In the genomic region with DNA sequence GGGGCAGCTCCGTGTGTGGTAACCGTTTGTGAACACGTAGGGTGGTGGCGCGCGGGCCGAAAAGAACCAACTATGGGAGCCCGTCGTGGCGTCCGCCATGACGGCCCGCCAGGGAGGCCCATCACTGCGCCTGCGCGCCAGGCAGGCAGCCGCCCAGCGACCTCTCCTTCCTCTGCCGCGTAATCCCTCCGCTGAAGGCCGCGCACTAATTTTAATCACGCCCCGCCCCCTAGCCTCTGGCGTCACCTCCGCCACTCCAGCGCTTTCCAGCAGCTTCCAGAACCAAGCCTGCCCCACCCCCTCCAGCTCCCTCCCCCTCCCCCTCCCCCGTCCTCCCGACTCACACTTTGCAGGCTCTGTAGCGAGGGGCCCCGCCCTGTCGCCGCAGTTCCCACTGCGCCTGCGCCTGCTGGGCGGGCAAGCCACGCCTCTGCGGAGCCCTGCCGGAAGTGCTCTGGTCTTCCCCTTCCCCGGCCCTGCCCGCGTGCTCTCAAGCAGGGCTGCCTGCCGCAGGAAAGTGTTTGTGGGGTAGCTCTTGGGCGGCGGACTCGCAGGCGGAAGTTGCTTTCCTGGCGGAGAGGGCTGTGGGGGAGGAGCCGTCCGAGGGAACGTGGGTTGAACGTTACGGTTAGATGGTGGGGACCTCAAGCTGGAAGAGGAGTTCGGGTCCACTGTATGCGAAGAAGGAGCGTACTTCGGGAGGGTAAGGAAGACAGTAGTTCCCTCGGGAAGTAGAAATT, we compare ENCODE assay signal across 8 mouse cellular contexts. TPM values are rescaled to one million over a fixed set of nuclear protein-coding genes. Genes with fewer than 3 reads are reported as not detected.
DNase-seq lines count a peak whose midpoint lies in the region; ATAC-seq and TF ChIP-seq lines count a peak whose summit lies in the region.

A gene (plus strand): TSS at position 247 of the 740 bp plus-strand sequence.
A gene (minus strand): TSS at position 386 of the 740 bp plus-strand sequence.

- H3K4me3 ChIP-seq in hindbrain, embryonic 13.5 days, result peak within 1 kb of the TSS; percentile 67

- POLR2A ChIA-PET in Patski (lab: Charles Lee), result interaction anchor here (0.6 to 1.4 kb wide), 8 partner anchors 10 to 190 kb away, joined by 3 to 6 read pairs (median 3); a partner anchor contains a TSS

- DNase-seq in Patski (ENCODE audit: low read depth, low spot score), result peak; percentile 97
- DNase-seq in cerebellum, postnatal 14 days, result peak; percentile 100
- peak; percentile 98 to 99 for DNase-seq in frontal cortex, postnatal 14 days (ENCODE audit: low spot score in 2 of 2)
- DNase-seq in layer of hippocampus, postnatal 25 days (ENCODE audit: extremely low spot score in 1 of 2, low spot score in 1 of 2), result peak; percentile 98 to 99
- peak; percentile 98 for DNase-seq in lung, postnatal 25 days (ENCODE audit: low spot score)
- DNase-seq in retina, embryonic 14.5 days (ENCODE audit: low spot score), result peak; percentile 99
- DNase-seq in thymus, postnatal 4 days, result peak; percentile 99

- peak within 1 kb of the TSS; percentile 94 for H3K27ac ChIP-seq in hindbrain, embryonic 13.5 days

- peak within 1 kb of the TSS; percentile 67 for H3K4me2 ChIP-seq in hindbrain, embryonic 13.5 days

- H3K27me3 ChIP-seq in Patski, result no peaks in the 10 kb centered on the region
- no peaks in the 10 kb centered on the region for H3K27me3 ChIP-seq in hindbrain, embryonic 13.5 days

- under 1% methylated on average over 51 of the region's 59 CpGs for WGBS in hindbrain, embryonic 13.5 days

- H3K36me3 ChIP-seq in hindbrain, embryonic 13.5 days, result peaks cover 9% of the 10 kb centered on the region

- TF ChIP-seq CTCF in Patski (IDR thresholded peaks at IDR 0.05), result no peak

- in situ Hi-C loops in Patski (cut with MboI; ENCODE audit: low pct_unique_long_range_greater_than_20kb), result no loop called here

- CTCF ChIA-PET in Patski (lab: Charles Lee), result interaction anchor here (1.0 to 4.0 kb wide), 6 partner anchors 10 to 192 kb away, joined by 3 to 13 read pairs (median 4); no protein-coding TSS in a partner anchor

- no peaks in the 10 kb centered on the region for H3K9me3 ChIP-seq in hindbrain, embryonic 13.5 days

- ATAC-seq in Patski, result peak; percentile 91
- ATAC-seq in hindbrain, embryonic 13.5 days (ENCODE audit: low FRiP score), result peak; percentile 99

- peaks cover 26% of the 10 kb centered on the region for H3K4me1 ChIP-seq in hindbrain, embryonic 13.5 days (replicated peaks)

- H3K9ac ChIP-seq in hindbrain, embryonic 13.5 days, result peak within 1 kb of the TSS; percentile 85

RNA-seq across cellular contexts. Expression of the first gene that starts in this region (rescaled TPM):
- 29.0 TPM for polyA plus RNA-seq in Patski (2021)
- 54.6 and 58.6 TPM in 2 replicates for polyA plus RNA-seq in hindbrain, embryonic 13.5 days (2015; fragmentation: Nextera tagmentation; extraction: Ambion mirVana)
- total RNA-seq in layer of hippocampus, postnatal 25 days (2021), result 10 to 100 TPM; 35.7 to 36.3 TPM

RNA-seq across cellular contexts. Expression of the second gene that starts in this region (rescaled TPM):
- polyA plus RNA-seq in Patski (2021), result 136 TPM
- 984 and 1,014 TPM in 2 replicates for polyA plus RNA-seq in hindbrain, embryonic 13.5 days (2015; fragmentation: Nextera tagmentation; extraction: Ambion mirVana)
- total RNA-seq in layer of hippocampus, postnatal 25 days (2021), result 100 to 1,000 TPM; 139 to 159 TPM

Comparison
In these comparisons a context has a peak if more than half of its experiments do, and no peak if none do; other contexts are left out.
1. Peak in every context shown above with its lines: DNase-seq, ATAC-seq, H3K4me3 ChIP-seq and H3K27ac ChIP-seq.